Mouse (Mus musculus) thymus, postnatal 25 days (tissue): ENCODE data around the gene Il31.
"Not testable (repeated sequence)": the region's sequence is repeated elsewhere in the genome, so short reads cannot be mapped to it uniquely, and the experiment has no call there.

Experiments
- DNase-seq: peaks from one replicate; pipeline ENCODE4 v3.0.0; 2022

Il31 gene

DNA sequence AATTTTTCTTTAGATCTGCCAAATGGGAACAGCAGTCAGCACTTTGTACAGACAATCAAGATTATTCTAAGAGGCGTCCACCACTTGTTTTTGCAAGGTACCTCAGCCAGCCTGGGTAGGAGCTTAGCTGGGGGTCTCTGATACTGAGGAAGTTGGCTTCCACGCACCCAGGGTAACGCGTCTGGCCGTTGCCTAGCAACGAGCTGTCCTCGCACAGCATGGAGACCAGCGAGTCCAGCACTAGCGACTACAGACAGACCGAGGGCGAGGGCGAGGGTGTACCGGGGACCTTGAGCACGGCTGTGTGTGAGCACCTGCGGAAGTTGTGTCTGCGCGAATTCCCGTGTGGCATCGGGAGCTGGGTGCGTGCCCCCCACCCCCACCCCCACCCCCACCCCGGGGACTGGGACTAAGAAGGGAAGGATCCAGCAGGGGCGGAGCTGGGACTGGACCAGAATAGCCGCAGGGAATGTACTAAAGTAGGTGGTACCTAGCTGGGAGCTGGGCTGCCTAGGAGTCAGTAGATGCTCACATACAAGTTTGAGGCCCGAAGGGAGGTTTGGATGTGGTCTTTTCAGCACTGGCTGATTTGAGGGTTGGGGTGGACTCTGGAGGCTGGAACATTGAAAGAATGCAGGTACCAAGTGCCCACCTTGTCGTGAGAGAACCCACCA lies at the start of gene Il31, which contains the start of gene Lrrc43:
TSS of gene Il31 (minus strand) at position 378 of the 674 bp plus-strand sequence.
TSS of gene Lrrc43 (plus strand) at position 194 of the 674 bp plus-strand sequence.
- no peak for DNase-seq

DNA sequence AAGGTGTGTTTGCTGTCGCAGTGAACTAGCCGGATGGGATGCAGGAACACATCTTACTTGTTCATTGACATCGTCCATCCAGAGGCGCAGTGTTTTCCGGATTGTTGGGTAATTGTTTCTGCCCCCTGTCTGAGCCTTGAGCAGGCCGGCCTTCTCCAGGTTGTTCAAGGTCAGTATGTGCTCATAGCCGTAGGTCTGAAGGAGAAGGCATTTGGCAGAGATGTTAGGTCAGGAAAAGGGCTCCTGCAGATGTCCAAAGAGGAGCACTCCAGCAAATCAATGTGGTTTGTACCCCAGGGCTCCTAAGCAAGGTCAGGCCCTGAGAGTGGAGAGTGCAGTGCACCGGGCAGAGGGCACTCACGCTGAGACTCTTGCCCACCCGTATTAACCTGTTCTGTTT lies 44.5 kb upstream of the Il31 start:
- no peak for DNase-seq

DNA sequence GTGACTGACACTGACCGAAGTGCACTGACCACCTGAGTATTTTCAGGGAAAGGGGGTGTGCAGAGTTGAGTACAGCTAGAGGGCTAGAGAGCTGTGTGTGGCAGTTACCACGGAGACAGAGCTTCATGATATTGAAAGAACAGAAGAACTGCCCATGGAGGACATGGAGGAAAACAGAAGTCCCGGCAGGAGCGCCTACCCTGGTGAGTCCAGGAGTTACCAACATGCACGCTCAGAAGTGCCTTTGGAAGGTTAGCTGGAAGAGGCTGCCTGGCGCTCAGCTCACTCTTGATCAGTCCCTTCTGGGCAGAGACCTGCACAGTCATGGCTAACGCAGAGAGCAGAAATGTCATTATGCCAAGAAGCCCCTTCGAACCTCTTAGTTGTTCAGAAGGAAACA lies 40.8 kb upstream of the Il31 start:
- DNase-seq = no peak

DNA sequence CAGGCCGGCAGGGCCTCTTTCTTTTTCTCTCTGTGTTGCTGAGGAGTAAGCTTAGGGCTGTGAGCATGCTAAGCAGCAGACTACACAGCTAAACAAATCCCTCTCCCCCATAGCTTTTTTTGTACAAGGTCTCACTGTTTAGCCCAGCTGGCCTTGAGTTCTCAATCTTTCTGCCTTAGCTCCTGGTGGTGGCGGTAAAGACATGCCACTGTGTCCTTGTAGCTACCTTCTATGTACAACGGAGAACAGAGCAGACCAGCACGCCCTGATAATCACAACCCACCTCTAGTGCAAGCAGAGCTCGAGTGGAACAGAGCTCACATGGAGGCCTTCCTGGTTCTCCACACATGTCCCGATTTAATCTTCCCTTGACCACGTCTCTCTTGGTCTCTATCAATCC lies 39.4 kb upstream of the Il31 start:
- DNase-seq = no peak

GRCm38 (mm10) chr5:123525916-123526495 lies 36.7 kb upstream of the Il31 start:
- DNase-seq = no peak

DNA sequence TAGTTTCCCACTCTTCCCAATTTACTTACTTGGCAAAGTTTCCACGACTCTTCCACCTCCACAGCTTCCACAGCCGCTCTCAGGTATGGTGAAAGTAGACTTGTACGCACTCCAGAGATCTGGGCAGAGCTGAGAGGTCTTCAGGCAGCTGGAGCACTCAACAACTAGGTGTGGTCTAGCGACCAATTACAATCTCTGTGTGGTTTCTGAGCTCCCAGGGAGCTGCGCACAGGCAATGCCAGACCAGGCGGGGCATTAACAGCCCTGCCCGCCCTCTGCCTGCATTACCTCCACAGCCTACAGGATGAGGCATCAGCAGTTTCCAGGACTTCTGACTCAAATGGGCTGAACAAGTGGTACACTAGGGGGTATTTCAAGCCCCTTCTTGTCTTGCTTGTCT lies 36.0 kb upstream of the Il31 start, which contains the start of gene Gm49027:
TSS of gene Gm49027 (minus strand) at position 208 of the 400 bp plus-strand sequence.
- no peak for DNase-seq

GRCm38 (mm10) chr5:123524393-123524750 lies 35.1 kb upstream of the Il31 start:
- DNase-seq = no peak

- peak; percentile 99 for DNase-seq
Measured at GRCm38 (mm10) chr5:123523692-123524392, 34.6 kb upstream of the Il31 start, which contains the start of gene Diablo. TSS of gene Diablo (minus strand) at chr5:123524176.

DNA sequence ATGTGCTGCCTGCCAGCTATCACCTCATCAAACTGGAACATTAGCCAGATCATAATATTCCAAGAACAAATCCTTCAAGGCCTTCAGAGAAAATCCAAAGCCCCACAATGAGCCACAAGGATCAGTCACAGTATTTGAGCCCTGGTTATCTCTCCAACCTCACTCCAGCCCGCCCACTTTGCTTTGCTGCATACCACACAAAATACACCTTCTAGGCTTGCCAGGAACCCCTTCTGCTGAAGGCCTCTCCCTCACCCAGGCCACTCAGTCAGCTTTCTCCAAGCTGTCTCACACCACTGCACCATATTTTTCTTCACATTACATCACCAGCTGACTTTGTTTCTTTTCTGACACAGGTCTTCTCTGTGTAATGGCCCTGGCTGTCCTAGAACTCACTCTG lies 32.9 kb upstream of the Il31 start:
- no peak for DNase-seq

DNA sequence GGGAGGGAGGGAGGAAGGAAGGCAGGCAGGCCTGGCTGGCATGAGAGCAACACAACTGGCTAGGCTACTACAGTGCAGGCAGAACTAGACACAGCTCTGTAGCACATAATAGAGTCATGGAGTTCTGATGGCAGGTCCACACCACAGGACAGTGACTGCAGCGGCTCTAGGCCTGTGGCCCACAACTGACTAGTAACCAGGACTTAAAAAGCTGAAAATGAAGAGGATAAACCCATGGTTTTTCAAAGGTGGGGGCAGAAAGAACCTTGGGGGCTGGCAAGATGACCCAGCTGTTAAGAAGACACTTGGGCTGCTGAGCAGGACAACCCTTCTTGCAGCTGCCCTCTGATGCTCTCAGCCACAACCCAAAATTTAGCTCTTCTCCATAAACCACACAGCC lies 32.3 kb upstream of the Il31 start:
- no peak for DNase-seq

- no peak for DNase-seq
Measured at GRCm38 (mm10) chr5:123520666-123521065, 31.4 kb upstream of the Il31 start.

GRCm38 (mm10) chr5:123514871-123515270 lies 25.6 kb upstream of the Il31 start:
- DNase-seq = no peak

DNA sequence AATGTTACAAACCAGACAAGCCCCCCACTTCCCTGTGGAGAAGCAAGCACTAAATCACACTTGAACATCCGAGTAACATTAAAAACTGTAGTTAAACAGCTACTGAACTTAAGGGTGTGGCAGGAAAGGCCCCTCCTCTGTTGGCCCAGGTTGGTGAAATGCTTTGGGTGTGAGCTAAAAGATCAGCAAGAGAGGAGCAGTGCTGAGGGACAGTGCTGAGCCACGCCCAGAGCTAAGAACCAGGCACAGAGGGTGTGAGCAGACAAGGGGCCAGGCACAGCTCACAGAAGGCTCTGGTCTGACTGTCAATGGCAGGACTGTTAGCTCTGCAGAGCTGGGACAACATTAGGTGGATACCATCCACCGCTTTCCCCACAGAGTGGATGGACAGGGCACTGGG lies 22.8 kb upstream of the Il31 start:
- no peak for DNase-seq

GRCm38 (mm10) chr5:123511426-123511825 lies 22.1 kb upstream of the Il31 start:
- not testable (repeated sequence) for DNase-seq

GRCm38 (mm10) chr5:123510160-123510559 lies 20.9 kb upstream of the Il31 start, which contains the start of gene B3gnt4:
TSS of gene B3gnt4 (plus strand) at chr5:123510460.
- no peak for DNase-seq

GRCm38 (mm10) chr5:123508921-123509320 lies 19.6 kb upstream of the Il31 start:
- DNase-seq = no peak

DNA sequence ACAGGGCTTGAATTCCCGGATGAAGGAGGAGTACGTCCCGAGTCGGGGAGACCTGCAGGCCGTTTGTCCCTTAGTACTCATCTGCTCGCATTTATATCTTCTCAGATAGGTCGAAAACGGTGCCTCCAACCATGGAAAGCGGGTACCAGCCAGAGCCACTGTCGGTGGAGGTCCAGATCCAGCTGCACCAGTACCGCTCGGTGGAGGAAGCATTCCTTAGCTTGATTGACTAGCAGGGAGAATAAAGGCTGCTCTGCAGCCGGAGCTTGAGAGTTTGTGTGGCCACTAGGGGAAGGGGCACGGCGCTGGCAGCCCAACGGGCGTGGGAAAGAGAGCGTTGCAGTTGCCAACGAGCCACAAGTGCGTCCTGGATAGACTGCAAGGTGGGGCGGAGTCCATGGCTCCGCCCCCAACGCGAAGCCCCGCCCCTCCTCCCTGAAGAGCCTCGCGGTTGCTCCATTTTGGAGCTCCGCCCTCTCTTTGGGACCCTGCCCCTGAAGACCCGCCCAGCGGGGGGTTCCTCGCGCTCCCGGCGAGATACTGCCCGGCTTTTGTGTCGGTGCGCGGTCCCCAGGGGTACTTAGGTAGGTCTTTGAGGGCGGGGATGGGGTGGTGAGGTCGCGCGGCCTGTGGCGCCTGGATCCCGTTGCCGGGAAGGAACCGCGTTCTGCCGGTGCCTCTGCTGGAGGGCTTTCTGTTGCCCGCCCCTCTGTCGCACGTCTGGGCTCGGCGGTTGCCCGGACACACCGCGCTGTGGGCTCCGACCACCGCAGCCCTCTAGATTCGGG lies 18.8 kb upstream of the Il31 start:
- DNase-seq = peak; percentile 86

DNA sequence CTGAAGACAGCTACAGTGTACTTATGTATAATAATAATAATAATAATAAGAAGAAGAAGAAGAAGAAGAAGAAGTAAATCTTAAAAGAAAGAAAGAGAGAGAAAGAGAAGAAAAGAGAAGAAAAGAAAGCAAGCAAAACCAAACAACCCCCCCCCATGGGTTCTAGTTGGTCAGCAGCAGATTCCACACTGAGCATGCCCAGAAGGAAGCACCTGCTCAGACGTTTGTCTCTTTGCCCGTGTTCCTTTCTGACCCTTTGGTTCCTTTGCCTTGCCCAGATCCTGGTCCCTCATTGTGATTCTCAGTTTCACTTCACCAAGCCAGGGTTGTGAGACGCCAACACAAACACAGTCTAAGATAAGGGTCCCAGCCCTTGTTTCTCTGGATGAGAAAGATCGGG lies 12.7 kb upstream of the Il31 start:
- DNase-seq = no peak

DNA sequence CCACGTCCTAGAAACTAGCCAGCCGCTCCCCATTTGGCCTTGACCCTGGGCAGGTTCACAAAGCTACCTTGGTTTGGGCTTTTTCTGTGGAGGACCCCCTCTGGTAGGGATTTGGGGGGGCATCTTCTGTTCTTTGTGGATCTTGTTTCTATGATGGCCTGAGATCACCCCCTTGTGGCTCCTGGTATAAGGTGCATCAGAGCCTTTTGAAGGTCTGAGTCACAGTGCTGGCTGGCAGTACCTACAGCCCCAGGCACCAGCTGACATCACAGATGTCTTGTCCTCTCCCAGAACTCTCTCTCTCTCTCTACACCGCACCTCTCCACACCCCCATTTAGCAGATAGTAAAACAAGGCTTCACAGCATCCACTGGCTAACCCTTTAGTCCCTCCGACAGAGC lies 10.4 kb upstream of the Il31 start:
- peak; percentile 39 for DNase-seq

DNA sequence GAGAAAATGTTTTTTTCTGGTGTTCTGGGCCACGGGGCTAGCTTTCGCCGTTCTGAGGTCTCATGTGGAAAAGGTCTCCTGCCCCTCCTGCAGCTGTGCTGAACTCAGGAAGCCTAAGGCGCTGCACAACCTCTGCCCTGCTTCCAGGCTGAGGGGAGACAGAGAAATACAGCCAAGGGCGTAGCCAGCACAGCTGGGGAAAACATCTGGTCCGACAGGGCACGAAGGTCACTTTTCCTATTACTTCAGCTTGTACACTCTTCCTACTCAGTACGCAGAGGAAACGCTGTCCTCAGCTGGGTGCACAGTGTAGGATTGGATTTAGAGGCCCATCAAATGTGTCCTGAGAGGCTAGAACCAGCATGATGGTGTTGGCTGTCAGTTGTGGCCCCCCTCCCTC lies 646 bp upstream of the Il31 start:
- no peak for DNase-seq

DNA sequence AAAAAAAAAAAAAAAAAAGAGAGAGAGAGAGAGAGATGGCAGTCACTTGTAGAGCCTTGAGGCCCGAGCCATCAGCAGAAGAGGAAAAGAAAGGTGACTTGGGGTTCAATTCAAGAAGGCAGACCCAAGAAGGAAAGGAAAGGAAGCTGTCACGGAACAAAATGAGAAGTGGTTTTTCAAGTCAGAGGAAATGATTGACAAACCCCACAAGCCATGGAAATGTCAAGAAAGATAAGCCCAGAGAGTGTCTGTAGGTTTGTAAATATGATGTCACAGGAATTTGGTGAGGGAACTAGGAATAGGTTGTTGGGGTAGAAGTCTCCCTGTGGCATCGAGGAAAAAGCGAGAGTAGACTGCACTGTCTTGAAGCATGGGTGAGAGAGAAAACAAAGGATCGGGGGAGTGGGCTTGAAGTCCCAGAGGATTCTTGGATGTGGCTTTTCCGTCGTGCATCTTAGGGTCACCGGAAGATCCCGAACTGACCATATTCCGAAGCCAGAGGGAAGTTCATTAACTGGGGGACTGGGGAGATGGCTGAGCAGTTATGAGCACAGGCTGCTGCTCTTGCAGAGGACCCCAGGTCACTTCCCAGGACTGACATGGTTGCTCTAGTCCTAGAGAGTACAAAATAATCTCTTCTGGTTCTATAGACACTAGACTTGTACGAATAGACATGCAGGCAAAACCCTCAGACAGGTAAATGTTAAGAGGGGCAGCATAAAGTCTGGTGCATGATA lies 1.5 kb downstream of the Il31 start:
- no peak for DNase-seq

DNA sequence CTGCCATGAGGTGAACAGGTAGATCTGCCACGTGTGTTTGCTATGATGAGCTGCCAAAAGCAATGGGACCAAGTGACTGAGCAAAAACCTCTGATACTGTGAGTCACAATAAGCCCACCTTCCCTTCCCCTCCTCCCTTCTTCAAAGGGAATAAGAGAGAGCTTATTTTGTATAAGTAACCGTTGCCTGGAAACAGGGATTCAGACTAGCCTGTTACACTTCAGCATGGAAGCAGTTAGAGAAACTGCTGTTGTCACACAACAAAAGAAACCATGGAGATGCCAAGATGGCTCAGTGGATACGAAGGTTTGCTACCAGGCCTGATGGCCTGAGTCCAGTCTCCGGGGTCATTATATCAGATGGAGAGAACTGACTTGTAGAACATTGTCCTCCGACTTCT lies 15.5 kb downstream of the Il31 start:
- DNase-seq = no peak
